ENCODE assay signal across 10 mouse cellular contexts in the genomic region with DNA sequence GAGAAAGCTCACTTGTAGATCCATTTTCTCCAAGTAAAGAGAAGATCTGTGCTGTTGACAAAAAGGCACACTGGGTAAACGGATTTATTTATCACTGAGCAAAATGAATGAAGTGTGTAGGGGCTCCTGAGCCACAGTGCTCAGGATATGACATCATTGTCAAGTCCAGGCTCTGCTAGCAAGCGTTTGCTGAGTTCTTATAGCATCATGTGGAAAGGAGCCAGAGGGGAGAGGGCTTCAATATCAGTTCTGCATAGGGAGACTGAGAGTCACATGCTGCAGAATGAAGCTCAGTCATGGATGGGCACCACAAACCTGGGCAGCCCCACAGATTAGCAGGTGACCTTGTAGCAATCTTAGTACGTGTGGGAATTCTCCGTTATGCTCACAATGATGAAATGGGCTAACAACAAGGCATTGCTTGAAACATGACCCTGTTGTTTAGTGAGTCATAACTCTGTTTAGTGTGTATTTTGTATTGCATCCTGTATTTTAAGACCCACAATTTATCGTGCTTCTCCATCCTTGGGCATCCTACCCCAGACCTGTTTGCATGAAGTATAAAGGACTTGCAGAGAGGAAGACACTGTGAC.
A peak's percentile ranks its signal among the peaks of the same experiment; 100 is the strongest.
DNase-seq lines count a peak whose midpoint lies in the region; ATAC-seq and TF ChIP-seq lines count a peak whose summit lies in the region.
"Had no signal": no experiment of that assay in that cellular context is flagged by ENCODE, and none has a peak within 500 bp of the region (broad histone marks: within the 10 kb centered on the region; RNA-seq: fewer than 3 reads in every experiment).

No protein-coding gene starts in this region.

- ATAC-seq in lung, postnatal 0 days, result peak; percentile 18; the same call in 1 of the 2 replicates
- peak; percentile 57; the same call in 1 of the 2 replicates for ATAC-seq in hindbrain, embryonic 13.5 days (ENCODE audit: low FRiP score)
- peak; percentile 39; the same call in 1 of the 2 replicates for ATAC-seq in neural tube, embryonic 14.5 days (ENCODE audit: low read depth)
- ATAC-seq: intestine, embryonic 15.5 days had no signal

- H3K27me3 ChIP-seq in lung, postnatal 0 days (replicated peaks; ENCODE audit: insufficient read depth, low read length), result no peaks in the 10 kb centered on the region
- H3K27me3 ChIP-seq in hindbrain, embryonic 13.5 days, result no peaks in the 10 kb centered on the region
- no peaks in the 10 kb centered on the region for H3K27me3 ChIP-seq in neural tube, embryonic 14.5 days (ENCODE audit: control insufficient read depth, insufficient read depth, low read length)
- H3K27me3 ChIP-seq: intestine, embryonic 15.5 days had no signal

- H3K4me2 ChIP-seq in lung, postnatal 0 days (replicated peaks; ENCODE audit: low read depth, low read length), result no peak overlapping the region
- no peak overlapping the region for H3K4me2 ChIP-seq in hindbrain, embryonic 13.5 days
- no peak overlapping the region for H3K4me2 ChIP-seq in neural tube, embryonic 14.5 days (ENCODE audit: low read depth, low read length)
- H3K4me2 ChIP-seq: intestine, embryonic 15.5 days had no signal

- no peak overlapping the region for H3K4me3 ChIP-seq in lung, postnatal 0 days (ENCODE audit: low read depth, low read length)
- H3K4me3 ChIP-seq in hindbrain, embryonic 13.5 days, result no peak overlapping the region
- no peak overlapping the region for H3K4me3 ChIP-seq in neural tube, embryonic 14.5 days (ENCODE audit: low read depth, low read length)
- H3K4me3 ChIP-seq: intestine, embryonic 15.5 days had no signal

- no peak for TF ChIP-seq CTCF in lung, postnatal 0 days (IDR thresholded peaks at IDR 0.05)

- peak; percentile 87 for DNase-seq in heart, adult 11 months
- DNase-seq in heart, postnatal 14 days, result no peak
- peak; percentile 31 for DNase-seq in lung, postnatal 0 days (ENCODE audit: low spot score)
- DNase-seq in lung, adult 18-20 months, result no peak
- DNase-seq in thymus, postnatal 10 days (ENCODE audit: low spot score in 2 of 2), result no peak
- no peak for DNase-seq in cerebellum, postnatal 36 days
- DNase-seq: right cerebral cortex, postnatal 25 days had no signal

- intact Hi-C loops in heart, postnatal 14 days (cut with DNase I), result no loop called here

- 43% methylated on average over 5 of the region's 5 CpGs for WGBS in lung, postnatal 0 days
- WGBS in hindbrain, embryonic 13.5 days, result 53% methylated on average over 5 of the region's 5 CpGs
- WGBS in neural tube, embryonic 14.5 days, result 56% methylated on average over 5 of the region's 5 CpGs

- no peak for TF ChIP-seq EP300 in lung, postnatal 0 days (IDR thresholded peaks at IDR 0.05)

- peaks cover 3% of the 10 kb centered on the region; the same call in 1 of the 2 replicates for H3K4me1 ChIP-seq in lung, postnatal 0 days (ENCODE audit: insufficient read depth, low read depth, low read length)
- peaks cover 20% of the 10 kb centered on the region for H3K4me1 ChIP-seq in hindbrain, embryonic 13.5 days (replicated peaks)
- H3K4me1 ChIP-seq in neural tube, embryonic 14.5 days (ENCODE audit: control insufficient read depth, insufficient read depth, low read length), result no peaks in the 10 kb centered on the region
- H3K4me1 ChIP-seq: intestine, embryonic 15.5 days had no signal

- H3K36me3 ChIP-seq in lung, postnatal 0 days (ENCODE audit: insufficient read depth, low read length), result no peaks in the 10 kb centered on the region
- H3K36me3 ChIP-seq in hindbrain, embryonic 13.5 days, result no peaks in the 10 kb centered on the region
- no peaks in the 10 kb centered on the region for H3K36me3 ChIP-seq in neural tube, embryonic 14.5 days (ENCODE audit: control insufficient read depth, insufficient read depth, low read length)
- H3K36me3 ChIP-seq: intestine, embryonic 15.5 days had no signal

- no peak overlapping the region for H3K9ac ChIP-seq in lung, postnatal 0 days (replicated peaks; ENCODE audit: low read depth)
- no peak overlapping the region for H3K9ac ChIP-seq in hindbrain, embryonic 13.5 days
- H3K9ac ChIP-seq in neural tube, embryonic 14.5 days (replicated peaks; ENCODE audit: low read depth, low read length), result no peak overlapping the region
- H3K9ac ChIP-seq: intestine, embryonic 15.5 days had no signal

- no peaks in the 10 kb centered on the region for H3K9me3 ChIP-seq in lung, postnatal 0 days (ENCODE audit: low read length)
- no peaks in the 10 kb centered on the region for H3K9me3 ChIP-seq in hindbrain, embryonic 13.5 days
- no peaks in the 10 kb centered on the region for H3K9me3 ChIP-seq in neural tube, embryonic 14.5 days (ENCODE audit: control insufficient read depth, low read length)
- H3K9me3 ChIP-seq: intestine, embryonic 15.5 days had no signal

- H3K27ac ChIP-seq in lung, postnatal 0 days (ENCODE audit: low read length), result peak overlapping the region; percentile 77
- H3K27ac ChIP-seq in hindbrain, embryonic 13.5 days, result peak overlapping the region; percentile 67
- H3K27ac ChIP-seq in neural tube, embryonic 14.5 days (ENCODE audit: low read depth, low read length), result no peak overlapping the region
- H3K27ac ChIP-seq: intestine, embryonic 15.5 days had no signal

Comparison
In these comparisons a context has a peak if more than half of its experiments do, and no peak if none do; other contexts are left out.
1. DNase-seq: peak in heart, adult 11 months (single experiment) and lung, postnatal 0 days (single experiment); none in heart, postnatal 14 days (0 of 2), lung, adult 18-20 months (0 of 2), thymus, postnatal 10 days (0 of 2) and cerebellum, postnatal 36 days (0 of 2).
2. Peak in every context shown above with its lines, with median percentiles within 50 percentile points of each other: ATAC-seq.